Mouse (Mus musculus) kidney, postnatal 10 days (tissue): ENCODE measurements around the gene Gm13102.
"Not testable (repeated sequence)": the region's sequence is repeated elsewhere in the genome, so short reads cannot be mapped to it uniquely, and the experiment has no call there.

Experiments used
- DNase-seq: peaks from one replicate; pipeline ENCODE4 v3.0.0; 2021; ENCODE audit warnings: mixed read lengths

Gene Gm13102

DNA sequence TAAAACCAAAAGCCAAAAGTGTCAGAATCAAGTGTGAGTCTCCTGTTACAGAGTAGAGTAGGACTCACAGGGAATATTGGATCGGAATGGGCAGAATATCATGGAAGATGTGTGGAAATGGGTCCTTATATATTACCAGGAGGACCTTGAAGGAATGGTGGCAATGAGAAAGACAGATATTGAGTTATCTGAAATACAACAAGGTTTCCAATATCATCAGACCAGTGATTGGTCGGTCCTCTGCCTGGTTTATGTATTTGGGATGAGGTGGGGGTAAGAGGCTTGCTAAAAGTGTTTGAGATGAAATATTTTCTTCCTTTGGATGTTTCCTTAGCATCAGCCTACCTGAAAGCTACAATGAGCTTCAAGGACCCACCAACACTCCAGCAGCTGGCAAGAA, at the start of gene Gm13102:
Gm13102 (plus strand) TSS at position 301 of the 400 bp plus-strand sequence.
- DNase-seq = not testable (repeated sequence)

DNA sequence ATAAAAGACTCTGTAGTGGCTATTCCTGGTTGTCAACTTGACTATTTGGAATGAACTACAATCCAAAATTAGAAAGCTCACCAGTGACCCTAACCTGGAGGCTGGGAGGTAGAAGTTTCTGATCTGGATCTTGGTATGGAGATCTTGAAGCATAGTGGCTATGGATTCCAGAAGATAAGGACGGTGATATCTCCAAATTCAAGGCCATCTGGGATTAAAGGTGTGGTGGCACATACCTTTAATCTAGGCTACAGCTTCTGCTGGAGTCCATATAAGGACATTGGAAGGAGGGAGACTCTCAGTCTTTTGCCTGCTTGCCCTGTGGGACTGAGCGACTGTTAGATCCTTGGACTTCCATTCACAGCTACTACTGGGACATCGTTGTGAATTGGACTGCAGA, 47.4 kb upstream of the Gm13102 start, which contains the start of gene Pramel4:
Pramel4 (plus strand) TSS at position 301 of the 400 bp plus-strand sequence.
- not testable (repeated sequence) for DNase-seq
